Mouse (Mus musculus) common myeloid progenitor, adult 5-6 weeks (primary cell): Measurements from ENCODE around the gene Flt1. TPM values are rescaled to one million over a fixed set of nuclear protein-coding genes. Genes with fewer than 3 reads are reported as not detected.
"Not testable (repeated sequence)": the region's sequence is repeated elsewhere in the genome, so short reads cannot be mapped to it uniquely, and the experiment has no call there.

Experiments used
- ATAC-seq: replicated peaks from 2 replicates; pipeline ENCODE4 v1.8.0; 2016; ENCODE audit warnings: low read depth, mild to moderate bottlenecking, moderate TSS enrichment, inconsistent platforms; ENCODE audit not compliant: poor library complexity, severe bottlenecking
- total RNA-seq: library from RNA; stranded (forward); fragments of 200-1000, 187-1606 nt; gene quantifications from 2 replicates; pipeline ENCODE4 v1.2.3, GENCODE M21; 2017

The Flt1 gene
- total RNA-seq, 1 experiment from 2014 or later: 0.23 TPM

DNA sequence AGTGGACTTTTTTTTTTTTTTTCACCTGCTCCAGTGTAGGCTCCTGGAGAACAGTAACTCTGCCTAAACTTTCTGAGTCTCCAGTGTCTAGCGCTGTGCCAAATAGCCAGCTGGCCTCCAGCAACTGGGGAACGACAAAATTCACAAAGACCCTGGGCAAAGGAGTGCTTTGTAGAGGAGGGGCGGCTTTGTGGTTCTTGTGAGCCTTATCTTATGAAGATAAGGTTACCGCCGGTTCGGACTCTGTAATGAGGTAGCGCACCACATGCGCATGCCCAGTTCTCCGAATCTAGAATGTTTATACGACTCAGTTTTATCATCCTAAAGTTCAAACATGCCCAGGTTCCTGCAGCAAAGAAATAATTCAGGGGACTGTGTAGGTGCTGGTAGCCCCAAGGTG, 102.1 kb downstream of the Flt1 start:
- ATAC-seq: no peak

DNA sequence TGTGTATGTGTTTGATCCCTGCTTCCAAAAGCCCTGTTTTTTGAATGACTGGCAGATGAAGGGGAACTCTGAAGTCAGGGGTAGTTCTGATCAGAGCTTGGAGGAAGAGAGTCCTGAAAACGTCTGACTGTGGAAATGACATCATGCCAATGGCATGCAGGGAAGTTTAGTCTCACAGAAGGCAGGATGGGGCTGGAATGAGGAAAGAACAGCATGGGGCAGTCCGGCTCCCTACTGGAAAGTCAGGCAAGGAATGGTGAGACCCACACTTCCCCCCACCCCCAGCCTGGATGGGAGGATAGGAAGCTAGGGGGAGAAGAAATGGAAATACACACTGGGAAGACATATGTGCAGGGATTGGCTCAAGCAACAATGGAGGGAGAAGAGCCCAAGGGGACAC, 105.6 kb downstream of the Flt1 start:
- no peak for ATAC-seq

- no peak for ATAC-seq
Observed at GRCm38 (mm10) chr5:147618243-147618642, 107.6 kb downstream of the Flt1 start.

DNA sequence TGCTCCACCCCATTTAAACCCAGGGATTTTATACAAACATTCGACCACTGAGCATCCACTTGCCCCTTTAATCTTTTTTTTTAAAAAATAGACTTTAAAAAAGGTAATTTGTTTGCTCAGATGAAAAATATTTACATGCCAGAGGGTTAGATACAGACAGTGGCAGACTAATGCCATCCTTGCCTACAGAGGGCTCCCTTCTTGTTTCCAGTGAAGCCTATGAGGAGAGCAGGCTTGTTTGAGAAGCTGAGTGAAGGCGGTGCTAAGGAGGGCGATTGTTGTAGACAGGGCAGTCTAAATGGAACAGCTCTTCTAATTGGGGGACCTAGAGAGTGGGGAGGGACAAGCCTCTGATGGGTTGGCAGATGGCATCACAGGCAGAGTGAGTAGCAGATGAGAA, 109.4 kb downstream of the Flt1 start:
- 0 out of 2 replicates have a peak, but pooled peaks have one; percentile 51 for ATAC-seq

- ATAC-seq: no peak
Observed at GRCm38 (mm10) chr5:147614659-147615058, 111.2 kb downstream of the Flt1 start.

- not testable (repeated sequence) for ATAC-seq
Observed at GRCm38 (mm10) chr5:147611348-147611747, 114.5 kb downstream of the Flt1 start.

- ATAC-seq: peak; percentile 82
Observed at GRCm38 (mm10) chr5:147607256-147607975, 118.4 kb downstream of the Flt1 start.

GRCm38 (mm10) chr5:147606751-147607150, 119.1 kb downstream of the Flt1 start:
- ATAC-seq: no peak

GRCm38 (mm10) chr5:147601460-147602360, 124.1 kb downstream of the Flt1 start:
- ATAC-seq: no peak

DNA sequence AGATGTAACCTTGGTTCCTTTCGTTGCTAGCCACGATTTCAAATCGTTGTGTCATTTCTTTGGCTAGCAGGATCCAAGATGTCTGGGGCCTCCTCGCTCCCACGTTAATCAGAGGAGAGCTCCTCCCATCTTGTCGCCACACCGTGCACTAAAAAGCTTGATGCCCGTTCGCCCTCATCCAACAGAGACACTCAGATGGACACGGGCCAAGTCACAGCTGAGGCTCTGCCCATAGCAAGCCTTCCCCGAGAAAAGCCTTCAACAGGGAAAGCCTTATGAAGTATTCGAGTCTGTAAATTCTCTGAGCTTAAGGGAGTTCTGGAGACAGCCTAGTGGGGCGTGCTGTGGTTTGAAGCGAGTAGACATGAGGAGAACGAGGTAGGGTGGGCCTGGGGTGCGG, 128.0 kb downstream of the Flt1 start:
- ATAC-seq: no peak

DNA sequence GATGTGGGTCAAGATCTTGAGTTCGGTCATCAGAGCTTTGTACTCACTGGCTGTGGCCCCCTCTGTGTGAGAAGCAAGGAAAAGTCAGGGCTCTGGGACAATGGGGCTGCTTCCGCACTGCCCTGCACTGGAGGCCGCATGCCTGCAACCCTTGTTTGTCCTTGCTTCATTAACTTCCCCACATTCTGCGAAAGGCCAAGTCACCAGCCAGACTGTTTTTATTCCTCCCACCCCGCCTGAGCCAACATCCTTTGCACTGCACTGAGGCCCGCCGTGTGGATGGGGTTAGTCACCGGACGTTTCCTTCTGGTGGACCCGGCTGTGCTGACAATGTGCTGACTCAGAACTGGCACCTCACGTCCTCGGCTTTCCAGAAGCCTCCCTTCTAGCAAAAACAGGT, 136.0 kb downstream of the Flt1 start:
- peak; percentile 73 for ATAC-seq

DNA sequence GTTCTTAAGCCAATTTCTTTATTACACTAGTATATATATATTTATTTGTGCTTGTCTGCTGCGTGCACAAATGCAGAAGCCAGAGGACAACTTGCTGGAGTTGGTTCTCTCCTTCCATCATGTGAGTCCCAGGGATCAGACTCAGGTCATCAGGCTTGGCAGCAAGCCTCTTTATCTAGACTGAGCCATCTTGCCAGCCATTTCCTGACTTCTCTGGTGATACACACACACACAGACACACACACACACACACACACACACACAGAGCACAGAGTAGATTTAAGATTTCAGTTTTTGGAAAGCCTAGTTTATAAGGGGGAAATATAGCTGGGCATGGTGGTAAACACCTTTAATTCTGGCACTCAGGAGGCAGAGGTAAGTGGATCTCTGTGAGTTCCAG, 140.7 kb downstream of the Flt1 start:
- no peak for ATAC-seq

DNA sequence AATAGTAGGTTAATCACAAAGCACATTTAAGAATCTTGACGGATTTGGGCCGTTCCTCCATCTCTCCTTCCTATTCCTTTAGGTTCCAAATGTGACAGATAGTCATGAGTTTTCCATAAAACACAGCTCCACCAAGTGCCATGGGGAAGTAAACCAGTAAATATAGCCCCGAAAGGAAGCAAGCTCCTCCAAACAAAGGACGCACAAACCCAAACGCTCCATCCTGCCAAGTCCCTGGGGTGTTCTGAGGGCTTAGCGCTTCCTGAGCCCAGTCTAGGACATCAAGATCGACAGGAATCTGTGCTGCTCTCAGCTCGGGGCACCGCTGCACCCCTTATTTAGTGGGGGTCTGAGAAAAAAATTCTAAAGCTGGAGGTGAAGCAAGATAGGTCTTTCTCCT, 141.2 kb downstream of the Flt1 start:
- no peak for ATAC-seq

DNA sequence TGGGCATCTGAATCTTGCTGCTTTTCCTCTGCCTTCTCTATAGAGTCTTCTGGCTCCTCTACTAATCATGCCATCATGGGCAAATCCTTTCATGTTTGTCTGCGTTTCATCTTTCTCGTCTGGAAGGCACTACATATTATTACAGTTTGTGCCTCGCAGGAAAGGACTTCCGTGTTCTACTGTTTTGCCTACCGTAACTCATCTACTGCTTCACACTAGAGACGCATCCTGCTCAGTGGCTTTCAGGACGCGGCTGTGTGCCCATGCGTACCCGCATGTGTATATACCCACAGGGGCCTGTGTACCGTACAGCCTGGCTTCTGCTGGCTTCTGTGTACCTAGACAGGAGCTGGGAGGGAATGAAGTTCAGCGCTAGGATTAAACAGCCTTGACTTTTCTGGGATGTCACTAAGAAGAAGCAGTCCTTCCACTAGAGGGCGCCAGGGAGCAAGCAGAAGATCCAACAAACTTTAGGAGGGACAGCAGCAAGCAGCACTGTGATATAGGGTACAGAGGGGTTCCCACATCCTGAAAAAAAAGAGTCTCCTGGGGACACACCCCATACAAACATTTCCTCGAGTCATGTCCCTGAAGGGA, 142.0 kb downstream of the Flt1 start:
- ATAC-seq: peak; percentile 89

GRCm38 (mm10) chr5:147580181-147580580, 145.6 kb downstream of the Flt1 start:
- no peak for ATAC-seq

GRCm38 (mm10) chr5:147579691-147580090, 146.1 kb downstream of the Flt1 start:
- no peak for ATAC-seq

GRCm38 (mm10) chr5:147579148-147579547, 146.7 kb downstream of the Flt1 start:
- no peak for ATAC-seq

DNA sequence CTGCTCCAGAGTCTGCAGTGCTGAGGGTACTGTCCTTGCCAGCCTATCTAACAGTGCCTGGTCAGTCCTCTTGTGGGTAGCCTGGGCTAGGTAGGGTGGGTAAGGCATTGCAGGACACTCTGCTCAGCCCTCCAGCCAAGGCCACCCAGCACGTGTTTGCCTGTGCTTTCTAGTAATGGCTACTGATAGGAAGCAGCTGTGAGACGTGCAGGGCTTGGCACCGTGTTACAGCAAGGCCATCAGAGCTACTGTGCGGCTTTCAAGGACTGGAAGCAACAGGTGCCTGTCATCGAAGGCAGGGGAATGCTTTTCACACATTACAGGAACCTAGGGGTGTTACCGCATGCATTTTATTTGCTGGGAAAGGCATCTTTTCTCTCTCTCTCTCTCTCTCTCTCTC, 148.8 kb downstream of the Flt1 start:
- ATAC-seq: no peak

GRCm38 (mm10) chr5:147574517-147574916, 151.3 kb downstream of the Flt1 start:
- peak; percentile 93 for ATAC-seq

- no peak for ATAC-seq
Observed at GRCm38 (mm10) chr5:147573555-147573954, 152.3 kb downstream of the Flt1 start.

- ATAC-seq: no peak
Observed at GRCm38 (mm10) chr5:147572695-147573094, 153.1 kb downstream of the Flt1 start.
